Mouse (Mus musculus): ENCODE measurements around the gene Nat10. TPM values are rescaled to one million over a fixed set of nuclear protein-coding genes. Genes with fewer than 3 reads are reported as not detected.

Nat10 gene
- polyA plus RNA-seq, 1 experiment from 2014 or later = 15.3 TPM

GRCm38 (mm10) chr2:103745481-103745880, 15.6 kb downstream of the Nat10 start:
- H3K9me3 ChIP-seq (ENCODE audit: control insufficient read depth, low read length) = no peaks in the 10 kb centered on the region
- no peak overlapping the region for H3K27ac ChIP-seq (replicated peaks in 1 of 2; ENCODE audit: control insufficient read depth in 1 of 2, insufficient read depth in 1 of 2, low read depth in 2 of 2, low read length in 2 of 2)
- no peak for ATAC-seq (ENCODE audit: insufficient number of reproducible peaks, insufficient read depth, low FRiP score, low read depth)
- no peak overlapping the region for H3K4me2 ChIP-seq (ENCODE audit: low read length)
- H3K9ac ChIP-seq (ENCODE audit: low read length) = no peak overlapping the region
- no peaks in the 10 kb centered on the region for H3K4me1 ChIP-seq (ENCODE audit: control insufficient read depth in 2 of 2, insufficient read depth in 2 of 2, low read length in 2 of 2)
- no peaks in the 10 kb centered on the region for H3K27me3 ChIP-seq (ENCODE audit: control insufficient read depth, insufficient read depth, low read length)
- H3K36me3 ChIP-seq (ENCODE audit: control insufficient read depth, insufficient read depth, low read length) = peaks cover 72% of the 10 kb centered on the region
- H3K4me3 ChIP-seq (ENCODE audit: control insufficient read depth in 1 of 2, insufficient read depth in 1 of 2, low read depth in 1 of 2, low read length in 2 of 2) = no peak overlapping the region
- 84% methylated on average over 5 of the region's 5 CpGs for WGBS

- no peaks in the 10 kb centered on the region for H3K4me1 ChIP-seq (ENCODE audit: control insufficient read depth in 2 of 2, insufficient read depth in 2 of 2, low read length in 2 of 2)
- H3K27me3 ChIP-seq (ENCODE audit: control insufficient read depth, insufficient read depth, low read length) = no peaks in the 10 kb centered on the region
- no peak overlapping the region for H3K4me2 ChIP-seq (ENCODE audit: low read length)
- no peak overlapping the region for H3K4me3 ChIP-seq (ENCODE audit: control insufficient read depth in 1 of 2, insufficient read depth in 1 of 2, low read depth in 1 of 2, low read length in 2 of 2)
- H3K27ac ChIP-seq (replicated peaks in 1 of 2; ENCODE audit: control insufficient read depth in 1 of 2, insufficient read depth in 1 of 2, low read depth in 2 of 2, low read length in 2 of 2) = no peak overlapping the region
- WGBS = 79% methylated on average over 7 of the region's 7 CpGs
- no peaks in the 10 kb centered on the region for H3K9me3 ChIP-seq (ENCODE audit: control insufficient read depth, low read length)
- H3K9ac ChIP-seq (ENCODE audit: low read length) = no peak overlapping the region
- ATAC-seq (ENCODE audit: insufficient number of reproducible peaks, insufficient read depth, low FRiP score, low read depth) = no peak
- H3K36me3 ChIP-seq (ENCODE audit: control insufficient read depth, insufficient read depth, low read length) = peaks cover 72% of the 10 kb centered on the region
Observed at GRCm38 (mm10) chr2:103743988-103744387, 17.1 kb downstream of the Nat10 start.

GRCm38 (mm10) chr2:103743536-103743935, 17.5 kb downstream of the Nat10 start:
- no peak for ATAC-seq (ENCODE audit: insufficient number of reproducible peaks, insufficient read depth, low FRiP score, low read depth)
- Histone ChIP-seq H3K4me1 (ENCODE audit: control insufficient read depth in 2 of 2, insufficient read depth in 2 of 2, low read length in 2 of 2) (no peaks in the 10 kb centered on the region), H3K4me3 (ENCODE audit: control insufficient read depth in 1 of 2, insufficient read depth in 1 of 2, low read depth in 1 of 2, low read length in 2 of 2) (no peak overlapping the region), H3K9ac (ENCODE audit: low read length) (no peak overlapping the region), H3K27me3 (ENCODE audit: control insufficient read depth, insufficient read depth, low read length) (no peaks in the 10 kb centered on the region), H3K27ac (replicated peaks in 1 of 2; ENCODE audit: control insufficient read depth in 1 of 2, insufficient read depth in 1 of 2, low read depth in 2 of 2, low read length in 2 of 2) (no peak overlapping the region), H3K4me2 (ENCODE audit: low read length) (no peak overlapping the region), H3K36me3 (ENCODE audit: control insufficient read depth, insufficient read depth, low read length) (peaks cover 75% of the 10 kb centered on the region), H3K9me3 (ENCODE audit: control insufficient read depth, low read length) (no peaks in the 10 kb centered on the region)
- 91% methylated on average over 2 of the region's 2 CpGs for WGBS

- no peaks in the 10 kb centered on the region for H3K9me3 ChIP-seq (ENCODE audit: control insufficient read depth, low read length)
- no peaks in the 10 kb centered on the region for H3K27me3 ChIP-seq (ENCODE audit: control insufficient read depth, insufficient read depth, low read length)
- H3K4me1 ChIP-seq (ENCODE audit: control insufficient read depth in 2 of 2, insufficient read depth in 2 of 2, low read length in 2 of 2) = no peaks in the 10 kb centered on the region
- WGBS = 96% methylated on average over 6 of the region's 6 CpGs
- no peak overlapping the region for H3K27ac ChIP-seq (replicated peaks in 1 of 2; ENCODE audit: control insufficient read depth in 1 of 2, insufficient read depth in 1 of 2, low read depth in 2 of 2, low read length in 2 of 2)
- H3K36me3 ChIP-seq (ENCODE audit: control insufficient read depth, insufficient read depth, low read length) = peaks cover 70% of the 10 kb centered on the region
- no peak overlapping the region for H3K4me2 ChIP-seq (ENCODE audit: low read length)
- H3K4me3 ChIP-seq (ENCODE audit: control insufficient read depth in 1 of 2, insufficient read depth in 1 of 2, low read depth in 1 of 2, low read length in 2 of 2) = no peak overlapping the region
- H3K9ac ChIP-seq (ENCODE audit: low read length) = no peak overlapping the region
- no peak for ATAC-seq (ENCODE audit: insufficient number of reproducible peaks, insufficient read depth, low FRiP score, low read depth)
Observed at GRCm38 (mm10) chr2:103742821-103743220, 18.2 kb downstream of the Nat10 start.

- no peak for ATAC-seq (ENCODE audit: insufficient number of reproducible peaks, insufficient read depth, low FRiP score, low read depth)
- Histone ChIP-seq H3K27ac (replicated peaks in 1 of 2; ENCODE audit: control insufficient read depth in 1 of 2, insufficient read depth in 1 of 2, low read depth in 2 of 2, low read length in 2 of 2) (no peak overlapping the region), H3K4me2 (ENCODE audit: low read length) (no peak overlapping the region), H3K36me3 (ENCODE audit: control insufficient read depth, insufficient read depth, low read length) (peaks cover 95% of the 10 kb centered on the region), H3K9me3 (ENCODE audit: control insufficient read depth, low read length) (no peaks in the 10 kb centered on the region), H3K27me3 (ENCODE audit: control insufficient read depth, insufficient read depth, low read length) (no peaks in the 10 kb centered on the region), H3K9ac (ENCODE audit: low read length) (no peak overlapping the region), H3K4me3 (ENCODE audit: control insufficient read depth in 1 of 2, insufficient read depth in 1 of 2, low read depth in 1 of 2, low read length in 2 of 2) (no peak overlapping the region), H3K4me1 (ENCODE audit: control insufficient read depth in 2 of 2, insufficient read depth in 2 of 2, low read length in 2 of 2) (no peaks in the 10 kb centered on the region)
- WGBS = 90% methylated on average over 6 of the region's 6 CpGs
Observed at GRCm38 (mm10) chr2:103731423-103731822, 29.6 kb downstream of the Nat10 start.

- ATAC-seq (ENCODE audit: insufficient number of reproducible peaks, insufficient read depth, low FRiP score, low read depth) = no peak
- Histone ChIP-seq H3K36me3 (ENCODE audit: control insufficient read depth, insufficient read depth, low read length) (peaks cover 95% of the 10 kb centered on the region), H3K4me3 (ENCODE audit: control insufficient read depth in 1 of 2, insufficient read depth in 1 of 2, low read depth in 1 of 2, low read length in 2 of 2) (no peak overlapping the region), H3K4me1 (ENCODE audit: control insufficient read depth in 2 of 2, insufficient read depth in 2 of 2, low read length in 2 of 2) (no peaks in the 10 kb centered on the region), H3K27ac (replicated peaks in 1 of 2; ENCODE audit: control insufficient read depth in 1 of 2, insufficient read depth in 1 of 2, low read depth in 2 of 2, low read length in 2 of 2) (no peak overlapping the region), H3K9me3 (ENCODE audit: control insufficient read depth, low read length) (no peaks in the 10 kb centered on the region), H3K9ac (ENCODE audit: low read length) (no peak overlapping the region), H3K27me3 (ENCODE audit: control insufficient read depth, insufficient read depth, low read length) (no peaks in the 10 kb centered on the region), H3K4me2 (ENCODE audit: low read length) (no peak overlapping the region)
- 90% methylated on average over 8 of the region's 8 CpGs for WGBS
Observed at GRCm38 (mm10) chr2:103730999-103731398, 30.1 kb downstream of the Nat10 start.

GRCm38 (mm10) chr2:103728027-103728540, 33.0 kb downstream of the Nat10 start:
- ATAC-seq (ENCODE audit: insufficient number of reproducible peaks, insufficient read depth, low FRiP score, low read depth) = no peak
- Histone ChIP-seq H3K4me3 (ENCODE audit: control insufficient read depth in 1 of 2, insufficient read depth in 1 of 2, low read depth in 1 of 2, low read length in 2 of 2) (no peak overlapping the region), H3K4me2 (ENCODE audit: low read length) (no peak overlapping the region), H3K36me3 (ENCODE audit: control insufficient read depth, insufficient read depth, low read length) (peaks cover 93% of the 10 kb centered on the region), H3K27ac (replicated peaks in 1 of 2; ENCODE audit: control insufficient read depth in 1 of 2, insufficient read depth in 1 of 2, low read depth in 2 of 2, low read length in 2 of 2) (no peak overlapping the region), H3K9me3 (ENCODE audit: control insufficient read depth, low read length) (no peaks in the 10 kb centered on the region), H3K4me1 (ENCODE audit: control insufficient read depth in 2 of 2, insufficient read depth in 2 of 2, low read length in 2 of 2) (no peaks in the 10 kb centered on the region), H3K9ac (ENCODE audit: low read length) (no peak overlapping the region), H3K27me3 (ENCODE audit: control insufficient read depth, insufficient read depth, low read length) (no peaks in the 10 kb centered on the region)
- WGBS = 88% methylated on average over 12 of the region's 12 CpGs

GRCm38 (mm10) chr2:103724521-103724920, 36.5 kb downstream of the Nat10 start:
- Histone ChIP-seq H3K27ac (replicated peaks in 1 of 2; ENCODE audit: control insufficient read depth in 1 of 2, insufficient read depth in 1 of 2, low read depth in 2 of 2, low read length in 2 of 2) (no peak overlapping the region), H3K9ac (ENCODE audit: low read length) (no peak overlapping the region), H3K4me3 (ENCODE audit: control insufficient read depth in 1 of 2, insufficient read depth in 1 of 2, low read depth in 1 of 2, low read length in 2 of 2) (no peak overlapping the region), H3K4me1 (ENCODE audit: control insufficient read depth in 2 of 2, insufficient read depth in 2 of 2, low read length in 2 of 2) (no peaks in the 10 kb centered on the region), H3K36me3 (ENCODE audit: control insufficient read depth, insufficient read depth, low read length) (peaks cover 88% of the 10 kb centered on the region), H3K27me3 (ENCODE audit: control insufficient read depth, insufficient read depth, low read length) (no peaks in the 10 kb centered on the region), H3K4me2 (ENCODE audit: low read length) (no peak overlapping the region), H3K9me3 (ENCODE audit: control insufficient read depth, low read length) (no peaks in the 10 kb centered on the region)
- WGBS = 79% methylated on average over 2 of the region's 2 CpGs
- no peak for ATAC-seq (ENCODE audit: insufficient number of reproducible peaks, insufficient read depth, low FRiP score, low read depth)
